Mouse (Mus musculus): Measurements from ENCODE around the gene Eef1a1. TPM values are rescaled to one million over a fixed set of nuclear protein-coding genes. Genes with fewer than 3 reads are reported as not detected.

Eef1a1 gene
- polyA plus RNA-seq (2014; fragmentation: Nextera tagmentation; extraction: Ambion mirVana) = 4,522 and 4,661 TPM in 2 replicates

DNA sequence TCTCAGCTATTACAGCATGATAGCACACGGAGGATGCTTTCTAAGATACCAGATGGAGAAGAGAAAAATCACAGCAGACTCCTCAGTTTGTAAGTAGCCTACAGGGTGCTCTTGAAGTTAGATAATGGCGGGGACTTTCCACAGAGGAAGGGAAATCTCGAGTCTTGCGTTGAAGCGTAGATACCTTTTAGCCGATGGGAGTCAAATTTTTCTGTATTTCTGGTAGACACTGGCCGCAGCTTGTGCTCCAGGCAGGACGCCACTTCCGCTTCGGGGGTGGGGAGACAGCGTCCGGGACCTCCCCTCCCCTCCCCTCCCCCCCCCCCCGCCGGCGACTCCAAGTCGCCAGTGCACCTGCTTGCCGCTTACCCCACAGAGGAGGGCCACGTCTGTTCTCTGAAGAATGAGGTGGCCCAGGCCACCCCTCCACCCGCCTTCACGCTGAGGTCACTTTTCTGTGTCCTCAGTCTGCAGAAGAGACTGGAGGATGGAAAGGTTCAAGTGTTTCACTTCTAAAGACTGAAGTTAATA, at the start of gene Eef1a1:
TSS of gene Eef1a1 (minus strand) at position 262 of the 531 bp plus-strand sequence.
- WGBS = 3% methylated on average over 16 of the region's 20 CpGs
- ATAC-seq (replicated peaks; ENCODE audit: low FRiP score) = peak; percentile 75
- no peaks in the 10 kb centered on the region for H3K36me3 ChIP-seq (ENCODE audit: control insufficient read depth, insufficient read depth, low read length)
- H3K4me3 ChIP-seq (ENCODE audit: low read depth, low read length) = peak within 1 kb of the TSS; percentile 22
- no peaks in the 10 kb centered on the region for H3K4me1 ChIP-seq (replicated peaks; ENCODE audit: control insufficient read depth, insufficient read depth, low read length)
- H3K27ac ChIP-seq (ENCODE audit: low read depth, low read length) = no peak within 1 kb of the TSS; the same call in 1 of the 2 replicates
- H3K9ac ChIP-seq (ENCODE audit: low read length) = peak within 1 kb of the TSS; percentile 56
- H3K9me3 ChIP-seq (ENCODE audit: control insufficient read depth, low read length) = no peaks in the 10 kb centered on the region
- no peaks in the 10 kb centered on the region for H3K27me3 ChIP-seq (ENCODE audit: control insufficient read depth, insufficient read depth, low read length)
- H3K4me2 ChIP-seq (ENCODE audit: low read depth, low read length, severe bottlenecking) = peak within 1 kb of the TSS; percentile 54
- peak; percentile 68 for DNase-seq (ENCODE audit: low spot score)

DNA sequence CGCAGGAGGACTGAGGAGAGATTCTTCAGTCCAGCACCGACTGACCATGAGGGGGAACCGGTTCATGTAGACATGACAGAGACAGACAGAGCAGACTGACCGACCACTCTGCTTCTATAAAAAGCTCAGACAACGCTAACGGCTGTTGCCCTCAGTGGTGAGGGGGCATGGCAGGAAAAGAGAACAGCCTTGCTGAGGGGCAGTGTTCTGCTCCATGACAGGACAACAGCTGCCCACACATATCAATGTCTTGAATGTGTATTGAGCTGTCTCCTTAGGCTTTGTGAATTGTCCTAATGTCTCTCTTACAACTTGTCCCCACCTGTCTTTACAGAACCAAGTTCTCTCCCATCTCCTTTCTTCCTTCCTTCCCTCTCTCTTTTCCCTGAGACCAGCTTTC, 49.5 kb upstream of the Eef1a1 start:
- H3K27me3 ChIP-seq (ENCODE audit: control insufficient read depth, insufficient read depth, low read length) = no peaks in the 10 kb centered on the region
- DNase-seq (ENCODE audit: low spot score) (no peak), ATAC-seq (replicated peaks; ENCODE audit: low FRiP score) (no peak)
- no peak overlapping the region for H3K9ac ChIP-seq (ENCODE audit: low read length)
- no peak overlapping the region for H3K27ac ChIP-seq (ENCODE audit: low read depth, low read length)
- H3K4me2 ChIP-seq (ENCODE audit: low read depth, low read length, severe bottlenecking) = no peak overlapping the region
- H3K4me3 ChIP-seq (ENCODE audit: low read depth, low read length) = no peak overlapping the region
- no peaks in the 10 kb centered on the region for H3K36me3 ChIP-seq (ENCODE audit: control insufficient read depth, insufficient read depth, low read length)
- no peaks in the 10 kb centered on the region for H3K9me3 ChIP-seq (ENCODE audit: control insufficient read depth, low read length)
- no peaks in the 10 kb centered on the region for H3K4me1 ChIP-seq (replicated peaks; ENCODE audit: control insufficient read depth, insufficient read depth, low read length)
- WGBS = 77% methylated on average over 6 of the region's 6 CpGs

DNA sequence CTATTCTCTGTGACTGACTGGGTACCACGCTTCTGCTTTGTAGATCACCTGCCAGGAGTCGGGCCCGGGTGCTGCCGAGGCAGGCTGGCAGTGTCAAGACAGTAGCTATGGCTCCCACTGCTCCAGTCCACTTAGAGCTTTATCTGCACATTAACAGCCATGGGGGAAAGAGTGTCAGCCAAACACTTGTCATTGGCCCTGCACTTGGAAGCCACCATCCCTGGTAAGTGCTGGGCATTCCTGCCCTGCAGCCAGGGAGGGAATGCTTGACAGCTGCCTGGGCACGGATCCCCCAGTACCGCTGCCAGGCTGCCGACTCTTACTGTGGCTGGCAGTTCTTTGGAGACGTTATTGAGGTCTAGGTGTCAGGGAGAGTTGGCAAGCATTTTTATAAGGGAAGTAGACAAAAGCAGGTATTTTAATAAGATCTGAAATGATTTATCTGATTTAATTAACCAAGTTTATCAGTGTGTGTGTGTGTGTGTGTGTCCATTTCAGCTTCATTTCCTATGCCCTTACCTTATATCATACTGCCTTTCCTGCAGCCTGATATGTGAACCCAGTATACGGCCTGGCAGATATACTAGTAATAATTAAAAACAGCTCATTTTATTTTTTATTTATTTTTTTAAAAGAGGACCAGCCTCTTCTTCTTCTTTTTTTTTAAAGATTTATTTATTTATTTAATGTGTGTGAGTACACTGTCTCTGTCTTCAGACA, 48.4 kb upstream of the Eef1a1 start:
- Histone ChIP-seq H3K27me3 (ENCODE audit: control insufficient read depth, insufficient read depth, low read length) (no peaks in the 10 kb centered on the region), H3K9me3 (ENCODE audit: control insufficient read depth, low read length) (no peaks in the 10 kb centered on the region), H3K9ac (ENCODE audit: low read length) (no peak overlapping the region), H3K36me3 (ENCODE audit: control insufficient read depth, insufficient read depth, low read length) (no peaks in the 10 kb centered on the region), H3K27ac (ENCODE audit: low read depth, low read length) (no peak overlapping the region), H3K4me1 (replicated peaks; ENCODE audit: control insufficient read depth, insufficient read depth, low read length) (no peaks in the 10 kb centered on the region), H3K4me2 (ENCODE audit: low read depth, low read length, severe bottlenecking) (no peak overlapping the region), H3K4me3 (ENCODE audit: low read depth, low read length) (no peak overlapping the region)
- ATAC-seq (replicated peaks; ENCODE audit: low FRiP score) = no peak
- 85% methylated on average over 9 of the region's 9 CpGs for WGBS
- no peak for DNase-seq (ENCODE audit: low spot score)

DNA sequence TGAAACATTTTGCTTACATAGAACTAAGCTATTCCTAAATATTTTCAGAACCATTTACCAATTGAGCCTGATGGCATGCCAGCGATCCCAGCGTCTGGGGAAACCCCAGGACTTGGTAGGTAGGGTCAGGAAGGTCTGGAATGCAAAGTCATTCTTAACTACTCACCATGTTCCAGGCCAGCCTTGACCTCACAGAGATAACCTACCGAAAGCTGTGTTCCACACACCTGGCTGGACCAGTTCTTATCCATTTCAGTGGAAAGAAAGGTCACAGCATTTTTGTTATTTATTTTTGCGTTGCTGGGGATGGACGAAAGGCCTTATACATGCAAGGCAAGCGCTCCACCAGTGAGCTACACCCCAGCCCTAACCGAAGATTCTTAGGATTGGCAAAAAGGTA, 45.7 kb upstream of the Eef1a1 start:
- no peak overlapping the region for H3K9ac ChIP-seq (ENCODE audit: low read length)
- H3K36me3 ChIP-seq (ENCODE audit: control insufficient read depth, insufficient read depth, low read length) = no peaks in the 10 kb centered on the region
- no peak for ATAC-seq (replicated peaks; ENCODE audit: low FRiP score)
- H3K27me3 ChIP-seq (ENCODE audit: control insufficient read depth, insufficient read depth, low read length) = no peaks in the 10 kb centered on the region
- no peaks in the 10 kb centered on the region for H3K4me1 ChIP-seq (replicated peaks; ENCODE audit: control insufficient read depth, insufficient read depth, low read length)
- no peak overlapping the region for H3K4me2 ChIP-seq (ENCODE audit: low read depth, low read length, severe bottlenecking)
- 93% methylated on average over 7 of the region's 7 CpGs for WGBS
- H3K9me3 ChIP-seq (ENCODE audit: control insufficient read depth, low read length) = no peaks in the 10 kb centered on the region
- DNase-seq (ENCODE audit: low spot score) = no peak
- H3K27ac ChIP-seq (ENCODE audit: low read depth, low read length) = no peak overlapping the region
- H3K4me3 ChIP-seq (ENCODE audit: low read depth, low read length) = no peak overlapping the region

DNA sequence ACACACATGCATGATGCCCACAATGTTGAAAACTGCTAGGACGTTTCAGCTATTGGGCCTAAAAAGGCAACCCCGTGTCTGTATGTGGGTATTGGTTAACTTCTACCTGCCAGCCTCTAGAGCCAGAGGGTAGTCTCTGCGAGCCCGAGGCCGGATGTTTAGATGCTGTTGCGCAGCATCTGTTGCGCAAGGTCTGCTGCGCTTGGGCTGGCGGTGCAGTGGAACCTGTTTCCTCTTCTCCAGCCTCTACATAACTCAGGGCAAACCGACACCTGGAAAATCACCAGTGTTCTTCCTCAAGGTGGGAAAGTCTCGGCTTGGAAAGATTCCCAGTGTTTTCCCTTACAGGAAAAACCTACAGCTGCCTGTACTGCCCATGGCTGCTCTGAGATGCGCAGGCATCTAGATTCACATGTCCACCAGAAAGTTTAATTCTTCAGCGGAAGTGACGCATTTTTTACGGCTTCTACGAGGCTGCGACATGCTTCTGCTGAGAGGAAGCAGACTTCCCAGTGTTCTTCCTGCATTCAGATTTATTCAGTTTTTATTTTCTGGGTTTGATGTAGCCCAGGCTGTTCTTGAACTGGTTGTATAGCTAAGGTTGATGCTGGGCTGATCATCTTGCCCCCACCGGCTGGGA, 44.5 kb upstream of the Eef1a1 start:
- no peak overlapping the region for H3K4me2 ChIP-seq (ENCODE audit: low read depth, low read length, severe bottlenecking)
- no peak overlapping the region for H3K27ac ChIP-seq (ENCODE audit: low read depth, low read length)
- no peaks in the 10 kb centered on the region for H3K4me1 ChIP-seq (replicated peaks; ENCODE audit: control insufficient read depth, insufficient read depth, low read length)
- H3K9me3 ChIP-seq (ENCODE audit: control insufficient read depth, low read length) = no peaks in the 10 kb centered on the region
- no peak for DNase-seq (ENCODE audit: low spot score)
- H3K4me3 ChIP-seq (ENCODE audit: low read depth, low read length) = no peak overlapping the region
- H3K9ac ChIP-seq (ENCODE audit: low read length) = no peak overlapping the region
- no peaks in the 10 kb centered on the region for H3K27me3 ChIP-seq (ENCODE audit: control insufficient read depth, insufficient read depth, low read length)
- ATAC-seq (replicated peaks; ENCODE audit: low FRiP score) = no peak
- H3K36me3 ChIP-seq (ENCODE audit: control insufficient read depth, insufficient read depth, low read length) = no peaks in the 10 kb centered on the region
- WGBS = 87% methylated on average over 18 of the region's 18 CpGs

DNA sequence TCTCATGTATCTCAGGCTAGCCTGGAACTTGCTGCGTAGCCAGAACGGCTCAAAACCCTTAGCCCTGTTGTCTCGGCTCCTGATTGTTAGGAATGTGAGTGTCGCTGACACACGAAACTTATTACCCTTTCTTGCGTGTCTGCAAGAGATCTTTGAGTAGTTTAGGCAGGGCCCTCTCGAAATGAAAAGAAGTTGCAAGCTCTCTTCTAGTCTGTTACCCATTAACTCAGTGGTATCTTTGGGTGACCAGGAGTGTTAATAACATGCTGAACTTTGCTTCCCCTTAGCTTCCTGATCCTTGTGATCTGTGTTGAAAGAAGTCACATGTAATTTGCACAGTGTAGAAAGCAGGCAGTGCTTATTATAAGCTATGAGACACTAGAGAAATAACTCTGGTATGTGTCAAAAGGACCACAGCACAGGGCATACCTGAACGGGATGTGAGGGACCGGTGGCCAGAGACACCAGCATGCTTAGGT, 43.4 kb upstream of the Eef1a1 start:
- Histone ChIP-seq H3K4me2 (ENCODE audit: low read depth, low read length, severe bottlenecking) (no peak overlapping the region), H3K9ac (ENCODE audit: low read length) (no peak overlapping the region), H3K4me3 (ENCODE audit: low read depth, low read length) (no peak overlapping the region), H3K36me3 (ENCODE audit: control insufficient read depth, insufficient read depth, low read length) (no peaks in the 10 kb centered on the region), H3K4me1 (replicated peaks; ENCODE audit: control insufficient read depth, insufficient read depth, low read length) (no peaks in the 10 kb centered on the region), H3K27ac (ENCODE audit: low read depth, low read length) (no peak overlapping the region), H3K27me3 (ENCODE audit: control insufficient read depth, insufficient read depth, low read length) (no peaks in the 10 kb centered on the region), H3K9me3 (ENCODE audit: control insufficient read depth, low read length) (no peaks in the 10 kb centered on the region)
- DNase-seq (ENCODE audit: low spot score) (no peak), ATAC-seq (replicated peaks; ENCODE audit: low FRiP score) (no peak)
- WGBS = 77% methylated on average over 9 of the region's 9 CpGs

DNA sequence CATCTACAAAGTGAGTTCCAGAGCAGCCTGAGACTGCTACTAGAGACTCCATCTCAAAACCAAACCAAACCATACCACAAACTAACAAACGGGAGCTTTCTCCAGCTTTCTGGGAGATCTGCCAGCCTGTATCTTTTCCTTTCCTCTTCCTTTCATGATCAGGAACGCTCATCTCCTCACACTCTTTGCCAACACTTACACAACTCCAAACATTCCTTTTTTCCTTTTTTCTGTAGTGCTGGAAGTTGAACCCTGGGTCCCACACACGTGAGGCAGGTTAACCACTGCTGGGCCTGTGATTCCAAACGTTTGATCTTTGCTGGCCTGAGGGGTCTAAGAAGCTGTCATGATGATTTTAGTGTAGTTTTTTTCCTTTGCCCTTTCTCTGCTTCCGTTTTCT, 42.9 kb upstream of the Eef1a1 start:
- Histone ChIP-seq H3K4me3 (ENCODE audit: low read depth, low read length) (no peak overlapping the region), H3K36me3 (ENCODE audit: control insufficient read depth, insufficient read depth, low read length) (no peaks in the 10 kb centered on the region), H3K4me2 (ENCODE audit: low read depth, low read length, severe bottlenecking) (no peak overlapping the region), H3K9ac (ENCODE audit: low read length) (no peak overlapping the region), H3K9me3 (ENCODE audit: control insufficient read depth, low read length) (no peaks in the 10 kb centered on the region), H3K27me3 (ENCODE audit: control insufficient read depth, insufficient read depth, low read length) (no peaks in the 10 kb centered on the region), H3K27ac (ENCODE audit: low read depth, low read length) (no peak overlapping the region), H3K4me1 (replicated peaks; ENCODE audit: control insufficient read depth, insufficient read depth, low read length) (0 out of 2 replicates have a peak, but pooled peaks cover under 1% of the 10 kb centered on the region)
- no peak for DNase-seq (ENCODE audit: low spot score)
- 65% methylated on average over 5 of the region's 5 CpGs for WGBS
- no peak for ATAC-seq (replicated peaks; ENCODE audit: low FRiP score)

DNA sequence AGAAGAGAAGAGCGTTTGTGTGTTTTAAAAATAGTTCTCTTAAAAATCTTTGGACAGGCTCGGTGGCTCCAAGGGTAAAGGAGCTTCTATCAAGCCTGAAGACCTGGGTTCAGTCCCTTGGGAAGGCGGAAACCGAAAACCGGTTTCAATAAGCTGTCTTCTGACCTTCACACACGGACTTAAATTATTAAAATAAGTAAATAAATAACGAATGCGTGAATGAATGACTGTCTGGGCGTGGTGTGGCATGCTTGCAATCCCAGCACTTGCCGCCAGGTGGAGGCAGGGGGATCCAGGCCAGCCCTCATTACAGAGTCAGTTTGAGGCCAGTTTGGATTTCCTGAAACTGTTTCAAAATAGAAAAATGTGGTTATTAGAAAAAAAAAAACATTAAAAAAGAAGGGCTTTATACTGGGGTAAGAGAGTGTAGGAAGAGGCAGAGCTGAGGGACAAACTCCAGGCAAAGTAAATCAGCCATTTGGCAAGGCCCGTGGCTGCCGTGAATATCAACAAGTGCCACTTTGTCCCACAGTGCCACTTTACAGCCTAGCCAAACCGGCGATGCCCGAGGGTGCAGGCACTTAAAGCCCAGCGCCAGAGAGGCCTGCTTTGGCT, 38.9 kb upstream of the Eef1a1 start:
- peak; percentile 92 for DNase-seq (ENCODE audit: low spot score)
- H3K27ac ChIP-seq (ENCODE audit: low read depth, low read length) = peak overlapping the region; percentile 64; the same call in 1 of the 2 replicates

More for the DNA sequence above, 38.9 kb upstream of the Eef1a1 start:
- Histone ChIP-seq H3K9ac (ENCODE audit: low read length) (peak overlapping the region; percentile 43), H3K9me3 (ENCODE audit: control insufficient read depth, low read length) (no peaks in the 10 kb centered on the region), H3K4me3 (ENCODE audit: low read depth, low read length) (peak overlapping the region; percentile 41), H3K4me1 (replicated peaks; ENCODE audit: control insufficient read depth, insufficient read depth, low read length) (0 out of 2 replicates have a peak, but pooled peaks cover 2% of the 10 kb centered on the region), H3K27me3 (ENCODE audit: control insufficient read depth, insufficient read depth, low read length) (no peaks in the 10 kb centered on the region), H3K36me3 (ENCODE audit: control insufficient read depth, insufficient read depth, low read length) (no peaks in the 10 kb centered on the region), H3K4me2 (ENCODE audit: low read depth, low read length, severe bottlenecking) (peak overlapping the region; percentile 61)
- peak; percentile 52 for ATAC-seq (replicated peaks; ENCODE audit: low FRiP score)
- WGBS = 8% methylated on average over 16 of the region's 16 CpGs
